Mouse (Mus musculus): ENCODE results near the gene Muc20.

DNA sequence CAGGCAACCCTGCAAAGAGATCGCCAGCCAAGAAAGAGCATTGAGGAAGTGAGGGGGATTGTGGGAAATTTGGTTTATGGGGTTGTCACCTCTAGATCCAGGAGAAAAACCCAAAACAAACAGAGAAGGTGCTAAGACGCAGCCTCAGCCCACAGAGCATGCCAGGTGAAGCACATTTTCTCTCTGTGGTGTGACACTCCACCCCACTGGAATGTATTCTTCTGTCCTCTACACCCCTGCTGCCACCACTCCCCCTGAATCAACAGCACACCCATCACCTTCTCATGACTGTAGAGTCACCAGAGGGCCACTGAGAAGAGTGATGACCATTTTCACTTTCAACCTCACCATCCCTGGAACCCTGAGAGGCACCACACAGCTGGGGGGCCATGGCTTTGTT is 54.5 kb downstream of the Muc20 start:
- TF ChIP-seq CTCF (IDR thresholded peaks at IDR 0.05) (no peak), POLR2A (IDR thresholded peaks at IDR 0.05; ENCODE audit: insufficient read depth, low read depth, low read length) (no peak)

Measured in heart, adult 2 months (tissue).